Mouse (Mus musculus) Muller cell, postnatal 12 days (primary cell): Measurements from ENCODE around the gene Clec2i.
A peak's percentile ranks its signal among the peaks of the same experiment; 100 is the strongest.
"Not testable (repeated sequence)": the region's sequence is repeated elsewhere in the genome, so short reads cannot be mapped to it uniquely, and the experiment has no call there.

ENCODE experiments used
- DNase-seq: peaks from one replicate; pipeline ENCODE4 v3.0.0-alpha.2; 2015; ENCODE audit errors: inconsistent ontology term

Gene Clec2i

DNA sequence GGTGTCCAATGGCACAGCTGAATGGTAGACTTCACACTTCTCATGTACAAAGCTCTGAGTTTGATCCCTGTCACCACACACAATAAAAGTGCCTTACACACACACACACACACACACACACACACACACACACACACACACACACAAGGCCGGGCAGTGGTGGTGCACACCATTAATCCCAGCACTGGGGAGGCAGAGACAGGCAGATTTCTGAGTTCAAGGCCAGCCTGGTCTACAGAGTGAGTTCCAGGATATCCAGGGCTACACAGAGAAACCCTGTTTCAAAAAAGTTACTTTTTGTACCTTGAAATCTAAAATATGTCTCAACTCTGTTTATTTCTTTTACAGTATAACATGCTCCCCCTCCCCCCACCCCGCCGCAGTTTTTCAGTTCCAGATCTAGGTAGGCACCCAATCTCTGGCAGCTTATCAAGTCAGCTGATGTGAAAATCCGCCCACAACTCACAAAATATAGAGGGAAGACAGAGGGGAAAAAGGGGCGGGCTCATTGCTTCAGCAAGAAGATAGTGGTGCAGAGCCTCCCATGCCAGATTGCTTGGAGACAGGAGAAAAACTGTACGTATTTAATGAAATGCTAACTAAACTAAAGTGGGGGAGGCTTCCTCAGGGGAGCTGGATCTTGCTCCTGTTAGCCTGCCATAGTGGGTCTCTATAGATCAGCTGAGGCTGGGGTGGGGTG, at the start of gene Clec2i:
Gene Clec2i (plus strand): TSS at position 498 of the 700 bp plus-strand sequence.
- not testable (repeated sequence) for DNase-seq

DNA sequence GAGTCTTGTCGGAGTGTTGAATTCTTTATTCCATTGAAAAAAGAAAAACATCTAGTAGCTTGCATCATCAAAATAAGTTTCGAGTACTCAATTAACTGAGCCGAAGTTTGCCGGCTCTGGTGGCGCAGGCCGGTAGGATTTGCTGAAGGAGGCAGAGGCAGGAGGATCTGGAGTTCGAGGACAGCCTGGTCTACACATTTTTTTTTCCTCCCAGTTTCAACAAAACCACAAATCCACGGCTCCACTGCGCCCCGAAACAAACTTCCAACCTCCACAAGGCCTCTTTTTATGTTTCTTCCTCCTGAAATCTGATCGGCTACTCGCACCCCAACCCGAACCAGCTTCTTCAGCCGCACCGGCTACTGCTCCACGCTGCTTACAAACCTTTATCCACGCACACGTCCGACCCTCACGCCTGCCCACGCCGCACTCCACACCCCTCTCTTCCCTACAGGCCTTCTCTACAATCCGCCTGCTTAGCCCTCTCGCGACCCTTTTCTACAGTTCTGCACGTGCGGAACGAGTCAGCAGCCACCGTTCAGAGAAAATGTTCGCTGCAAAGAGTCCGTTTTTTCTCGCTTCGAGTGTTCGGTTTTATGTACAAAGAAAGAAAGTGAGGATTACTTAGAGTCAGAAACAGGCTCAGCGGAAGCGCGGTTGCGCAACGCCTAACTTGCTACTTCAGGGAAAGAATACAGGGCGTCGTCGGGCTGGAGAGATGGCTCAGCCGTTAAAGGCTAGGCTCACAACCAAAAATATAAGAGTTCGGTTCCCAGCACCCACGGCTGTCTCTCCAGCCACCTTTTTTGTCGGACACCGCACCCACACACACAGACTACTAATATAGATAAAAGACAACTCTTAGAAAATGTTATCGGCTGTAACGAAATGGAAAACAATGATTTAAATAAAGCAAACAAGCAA, 48.8 kb upstream of the Clec2i start:
- peak; percentile 90 for DNase-seq

DNA sequence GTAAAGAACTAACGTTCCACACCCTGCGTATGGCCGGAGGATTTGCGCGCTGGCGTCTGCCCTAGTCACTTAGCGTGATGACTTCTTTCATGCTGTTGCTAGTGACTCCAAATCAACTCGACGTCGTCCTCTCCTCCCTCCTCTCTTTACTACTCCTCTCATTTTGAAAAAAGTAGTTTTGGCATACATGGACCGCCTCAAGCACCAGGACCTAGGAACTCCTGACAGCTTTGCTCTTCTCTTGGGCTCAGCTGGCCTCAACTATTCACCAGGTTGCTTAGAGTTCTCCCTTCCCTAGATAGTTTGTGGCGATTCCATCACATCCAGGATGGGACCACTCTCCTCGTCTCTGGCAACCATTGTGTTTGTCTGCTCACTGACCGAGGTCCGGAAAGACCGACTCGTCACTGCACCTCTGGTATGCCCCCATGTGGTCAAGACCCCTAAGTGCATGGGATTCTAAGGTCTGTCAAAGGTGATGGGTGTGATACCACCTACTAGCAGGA, 48.1 kb upstream of the Clec2i start:
- DNase-seq, result peak; percentile 88

DNA sequence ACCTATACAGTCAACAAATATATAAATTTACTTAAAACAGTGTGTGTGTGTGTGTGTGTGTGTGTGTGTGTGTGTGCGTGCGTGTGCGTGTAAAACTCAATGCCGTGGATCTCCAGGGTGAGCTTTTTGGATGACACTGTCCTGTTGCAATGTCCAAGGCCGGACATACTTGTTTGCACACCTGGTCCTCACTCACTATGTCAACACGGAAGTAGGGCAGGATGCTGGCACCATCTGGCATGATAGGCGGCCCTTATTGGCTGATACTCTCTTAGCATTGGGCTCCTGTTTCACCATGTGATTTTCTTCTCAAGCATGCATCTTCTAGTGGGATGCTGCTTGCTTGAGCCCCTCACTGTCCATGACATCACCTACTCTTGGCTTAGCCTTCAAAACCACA, 47.5 kb upstream of the Clec2i start:
- DNase-seq, result no peak

DNA sequence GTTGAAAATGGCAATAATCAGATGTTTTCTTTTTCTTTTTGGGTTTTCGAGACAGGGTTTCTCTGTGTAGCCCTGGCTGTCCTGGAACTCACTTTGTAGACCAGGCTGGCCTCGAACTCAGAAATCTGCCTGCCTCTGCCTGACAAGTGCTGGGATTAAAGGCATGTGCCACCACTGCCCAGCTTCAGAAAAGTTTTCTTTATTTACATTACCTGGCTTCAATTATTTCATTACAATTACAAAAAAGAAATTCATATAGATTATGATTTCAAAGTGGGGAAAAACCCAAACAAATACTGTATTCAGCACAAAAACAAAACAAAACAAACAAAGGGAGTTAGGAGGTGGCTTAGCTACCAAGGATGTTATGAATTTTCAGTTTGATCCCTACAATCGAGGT, 46.7 kb upstream of the Clec2i start:
- not testable (repeated sequence) for DNase-seq

DNA sequence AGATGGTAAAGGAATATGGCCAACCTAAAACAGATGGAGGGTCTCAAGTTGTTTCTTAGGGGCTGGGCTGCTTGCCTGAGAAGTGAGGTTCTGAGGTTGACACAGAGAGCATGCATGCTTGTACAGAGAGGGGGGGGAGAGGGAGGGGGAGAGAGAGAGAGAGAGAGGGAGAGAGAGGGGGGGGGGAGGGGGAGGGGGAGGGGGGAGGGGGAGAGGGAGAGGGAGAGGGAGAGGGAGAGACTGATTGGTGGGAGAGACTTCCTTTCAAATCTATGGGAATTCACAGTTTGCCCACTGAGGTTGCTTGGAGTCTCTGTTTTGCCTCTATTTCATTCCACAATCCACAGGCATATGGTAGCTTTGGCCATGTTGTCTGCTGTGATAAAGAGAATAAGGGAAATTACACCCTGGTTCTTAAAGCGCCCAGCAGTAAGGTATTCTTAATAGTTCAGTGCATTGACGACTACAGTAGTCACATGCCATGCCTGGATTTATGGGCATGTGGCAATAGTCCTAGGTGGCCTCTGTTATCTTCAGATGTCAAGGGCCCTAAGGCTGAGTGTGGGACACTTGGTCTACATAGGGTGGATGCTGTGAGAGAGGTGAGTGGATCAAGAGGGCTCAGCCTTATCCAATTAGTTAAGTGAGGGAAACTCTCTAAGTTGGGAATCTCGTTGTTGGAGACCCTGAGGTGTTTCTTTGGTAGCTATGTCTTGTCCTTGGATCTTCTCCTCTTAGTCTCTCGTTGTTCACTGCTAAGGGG, 45.9 kb upstream of the Clec2i start:
- no peak for DNase-seq

DNA sequence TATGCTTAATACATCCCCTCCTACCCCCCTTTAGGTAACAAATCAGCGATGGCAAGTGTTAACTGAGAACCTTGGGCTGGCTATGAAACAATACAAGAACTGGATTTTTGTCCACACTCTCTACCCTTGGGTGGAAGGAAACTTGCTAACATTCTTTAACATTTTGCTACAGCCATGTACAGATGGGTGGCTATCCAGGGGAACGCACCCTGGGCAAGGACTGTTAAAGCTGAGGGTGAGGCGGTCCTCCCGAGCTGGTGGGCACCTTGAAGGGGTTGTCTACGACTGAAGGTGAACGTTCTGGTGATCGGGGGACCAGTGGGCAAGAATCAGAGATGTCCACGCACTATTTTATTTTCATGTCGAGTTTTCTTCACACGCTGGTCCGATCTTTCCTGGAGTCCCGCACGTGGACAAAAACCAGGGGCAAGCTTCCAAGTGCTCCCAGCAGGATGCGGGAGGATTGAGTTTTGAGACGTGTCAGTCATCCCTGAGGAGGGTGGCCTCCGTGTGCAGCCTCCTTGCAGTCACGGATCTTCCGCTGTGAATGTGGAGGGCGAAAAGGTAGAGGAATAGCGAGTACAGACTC, 44.9 kb upstream of the Clec2i start:
- DNase-seq, result no peak

DNA sequence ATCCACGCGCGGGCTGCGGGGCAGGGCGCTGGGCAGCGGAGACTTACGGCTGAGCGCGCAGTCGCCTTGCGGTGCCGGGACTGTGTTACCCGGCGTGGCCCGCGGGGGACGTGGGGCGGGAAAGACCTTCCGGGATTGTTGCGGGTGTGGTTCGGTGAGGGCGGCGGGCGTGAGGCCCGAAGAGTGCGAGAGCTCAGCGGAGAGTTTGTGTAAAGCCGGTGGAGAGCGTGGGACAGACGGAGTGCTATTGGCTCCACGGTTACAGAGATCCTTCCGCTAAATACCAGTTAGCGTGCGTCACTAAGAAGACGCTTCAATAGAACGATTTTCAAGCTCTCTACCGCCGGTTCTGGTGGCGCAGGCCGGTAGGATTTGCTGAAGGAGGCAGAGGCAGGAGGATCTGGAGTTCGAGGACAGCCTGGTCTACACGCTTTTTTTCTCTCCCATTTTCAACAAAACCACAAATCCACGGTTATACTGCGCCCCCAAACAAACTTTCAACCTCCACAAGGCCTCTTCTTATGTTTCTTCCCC, 44.4 kb upstream of the Clec2i start:
- DNase-seq, result peak; percentile 96

DNA sequence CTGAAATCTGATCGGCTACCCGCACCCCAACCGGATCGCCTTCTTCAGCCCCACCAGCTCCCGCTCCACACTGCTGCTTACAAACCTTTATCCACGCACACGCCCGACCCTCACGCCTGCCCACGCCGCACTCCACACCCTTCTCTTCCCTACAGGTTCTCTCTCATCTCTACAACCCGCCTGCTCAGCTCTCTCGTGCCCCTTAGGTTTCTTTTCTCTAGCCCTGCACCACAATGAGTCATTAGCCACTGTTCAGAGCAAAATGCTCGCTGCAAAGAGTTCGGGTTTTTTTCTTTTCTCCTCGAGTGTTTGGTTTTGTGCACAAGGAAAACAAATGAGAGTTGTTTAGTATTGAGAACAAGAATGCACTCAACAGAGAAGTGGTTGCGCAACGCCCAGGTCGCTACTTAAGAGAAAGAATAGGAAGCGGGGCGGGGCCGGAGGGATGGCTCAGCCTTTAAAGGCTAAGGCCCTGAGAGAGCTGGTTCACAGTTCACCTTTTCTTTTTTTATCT, 43.9 kb upstream of the Clec2i start:
- peak; percentile 81 for DNase-seq

DNA sequence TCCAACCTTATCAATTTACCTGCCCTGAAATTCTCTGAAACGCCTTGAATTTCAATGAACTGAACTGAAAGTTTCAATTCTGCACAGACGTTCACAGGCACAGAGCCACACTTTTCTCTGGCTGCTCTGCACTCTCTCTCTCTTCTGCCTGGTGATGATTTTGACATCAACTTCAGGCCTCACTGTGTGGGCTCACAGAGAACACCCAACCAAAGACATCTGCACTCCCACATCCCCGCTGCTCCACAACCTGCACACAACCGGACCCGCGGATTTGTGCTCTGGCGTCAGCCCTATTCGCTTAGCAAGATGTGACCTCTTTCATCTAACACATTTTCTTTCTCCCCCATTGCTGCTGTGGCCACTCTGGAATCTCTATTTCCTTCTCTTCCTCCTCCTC, 43.3 kb upstream of the Clec2i start:
- DNase-seq, result no peak

DNA sequence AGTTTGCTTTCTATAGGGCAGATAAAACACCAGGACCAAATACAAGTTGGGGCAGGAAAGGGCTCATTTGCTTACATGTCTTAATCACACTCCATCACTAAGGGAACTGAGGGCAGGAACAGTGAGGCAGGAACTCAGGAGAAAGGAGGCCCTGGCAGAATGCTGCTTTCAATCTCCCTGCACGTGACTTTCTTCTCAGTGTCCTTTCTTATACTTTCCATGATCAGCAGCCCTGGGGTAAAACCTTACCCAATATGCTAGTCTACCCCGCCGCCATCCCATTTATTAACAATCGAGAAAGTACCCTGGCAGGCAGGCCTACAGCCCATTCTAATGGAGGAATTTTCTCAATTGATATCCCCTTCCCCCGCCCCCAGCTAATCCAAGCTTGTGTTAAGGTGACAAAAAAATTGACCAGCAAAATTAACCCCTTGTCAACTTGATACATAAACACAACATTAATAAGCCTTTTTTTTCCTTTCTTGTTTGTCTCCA, 42.8 kb upstream of the Clec2i start:
- DNase-seq, result no peak

DNA sequence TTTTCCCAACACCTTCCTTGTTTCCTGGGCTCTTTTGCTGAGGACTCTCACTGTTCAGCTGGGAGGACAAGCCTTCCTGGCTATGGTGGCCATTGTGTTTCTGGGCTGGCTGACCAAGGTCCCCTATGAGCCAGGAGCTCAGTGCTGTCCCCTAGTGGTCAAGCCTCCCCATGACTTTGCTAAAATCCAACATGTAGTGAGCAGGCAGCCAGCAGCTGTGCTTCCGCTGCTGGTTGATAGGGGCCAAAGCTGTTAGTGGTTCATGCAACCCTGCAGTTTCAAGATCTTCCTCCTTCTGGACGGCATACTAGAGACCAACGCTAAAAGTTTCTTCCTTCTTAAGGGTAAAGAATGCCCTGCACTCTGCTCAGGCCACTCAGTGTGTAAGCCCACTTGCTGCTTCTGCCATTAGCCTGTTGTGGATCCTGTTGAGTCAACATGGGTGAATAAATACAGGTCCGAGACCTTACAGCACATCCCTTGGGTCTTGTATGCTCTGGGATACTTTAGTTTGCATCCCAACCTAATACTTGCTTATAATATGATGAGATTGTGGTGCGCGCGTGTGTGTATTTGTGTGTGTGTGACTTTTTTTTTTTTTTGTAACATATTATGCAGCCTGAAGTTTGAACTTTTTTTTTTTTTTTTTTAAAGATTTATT, 41.9 kb upstream of the Clec2i start:
- peak; percentile 70 for DNase-seq

DNA sequence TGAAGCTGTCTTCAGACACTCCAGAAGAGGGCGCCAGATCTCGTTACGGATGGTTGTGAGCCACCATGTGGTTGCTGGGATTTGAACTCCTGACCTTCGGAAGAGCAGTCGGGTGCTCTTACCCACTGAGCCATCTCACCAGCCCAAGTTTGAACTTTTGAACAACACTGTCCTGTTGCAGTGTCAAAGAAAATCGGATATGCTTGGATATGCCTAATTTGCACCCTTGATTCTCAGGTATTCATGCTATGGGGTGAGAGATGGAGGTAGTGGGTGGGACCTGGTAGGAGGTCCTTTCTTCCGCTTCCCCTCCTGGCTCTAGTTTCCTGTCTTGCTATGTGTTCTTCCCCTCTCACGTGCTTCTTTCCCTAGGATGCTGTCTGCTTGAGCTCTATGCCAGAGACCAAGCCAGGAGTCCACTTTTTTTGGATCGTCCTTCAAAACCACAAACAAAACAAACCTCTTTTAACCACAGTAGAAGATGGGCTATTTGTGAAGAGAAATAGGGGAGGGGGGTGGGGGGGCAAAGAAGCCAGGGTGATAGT, 41.3 kb upstream of the Clec2i start:
- no peak for DNase-seq

DNA sequence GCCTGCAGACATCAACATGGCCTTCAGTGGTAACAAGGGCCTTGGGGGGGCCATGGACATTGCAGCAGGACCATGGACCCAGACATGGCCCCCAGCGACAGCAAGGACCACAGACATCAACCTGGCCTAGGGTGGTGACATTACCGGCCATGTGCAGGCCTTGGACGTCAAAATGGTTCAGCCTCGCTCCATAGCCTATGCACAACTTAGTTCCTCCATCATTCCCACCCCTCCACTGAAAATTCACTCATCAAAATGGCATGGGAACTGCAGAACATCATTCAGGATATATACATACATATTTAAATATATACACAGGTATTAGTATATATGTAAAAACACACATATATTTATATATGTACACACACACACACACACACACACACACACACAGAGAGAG, 40.0 kb upstream of the Clec2i start:
- DNase-seq, result no peak

DNA sequence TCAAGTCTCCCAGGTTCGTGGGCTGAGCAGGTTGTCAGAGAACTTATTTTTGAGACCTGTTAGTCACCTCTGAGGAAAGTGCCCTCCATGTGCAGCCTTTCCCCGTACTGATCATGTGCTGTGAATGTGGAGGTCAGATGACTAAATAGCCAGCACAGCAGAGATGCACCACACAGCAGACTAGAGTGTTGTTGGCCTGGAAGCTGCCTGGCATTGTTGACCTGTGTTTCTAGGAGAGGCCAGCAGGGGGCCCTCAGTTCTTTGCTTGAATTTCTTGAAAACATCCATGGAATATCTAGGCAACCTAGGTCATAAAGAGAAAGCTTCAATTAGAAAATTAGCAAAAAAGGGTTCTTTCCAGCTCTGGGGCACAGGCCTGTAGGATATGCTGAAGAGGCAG, 37.5 kb upstream of the Clec2i start:
- peak; percentile 60 for DNase-seq

DNA sequence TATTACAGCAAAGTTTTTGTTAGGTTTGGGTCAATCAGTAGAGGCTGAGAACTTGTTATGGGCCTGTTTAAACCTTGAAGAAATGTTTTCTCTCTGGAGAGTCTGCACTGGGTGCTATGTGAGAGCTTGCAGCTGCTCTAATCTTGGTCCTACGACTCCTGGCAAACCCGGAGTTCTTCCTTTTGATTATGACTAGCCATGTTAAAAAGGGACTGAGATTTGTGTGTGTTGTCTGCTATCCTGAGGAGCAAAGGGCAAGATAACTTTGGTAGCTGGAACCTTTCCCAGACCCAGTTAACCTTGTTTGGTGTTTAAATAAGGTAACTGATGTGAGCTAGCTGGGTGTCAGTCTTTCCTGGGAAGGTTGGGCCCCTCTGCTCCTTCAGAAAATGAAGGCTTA, 36.7 kb upstream of the Clec2i start:
- DNase-seq, result no peak

DNA sequence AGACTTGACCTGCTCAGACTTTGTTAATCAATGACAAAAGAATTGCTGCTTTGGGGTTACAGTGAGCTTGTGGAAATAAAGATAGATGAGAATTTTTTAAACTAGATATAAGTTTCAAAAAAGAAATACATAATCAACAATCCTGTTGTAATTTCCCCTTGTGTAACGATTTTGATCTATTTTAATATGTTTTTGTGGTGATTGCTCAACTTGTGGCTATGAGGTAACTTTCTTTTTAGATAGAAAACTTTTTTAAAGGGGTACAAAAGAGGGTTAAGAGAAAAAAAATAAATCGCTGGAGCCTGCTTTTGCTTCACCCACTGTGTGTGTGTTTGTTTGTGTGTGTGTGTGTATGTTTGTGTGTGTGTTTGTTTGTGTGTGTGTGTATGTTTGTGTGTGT, 36.2 kb upstream of the Clec2i start:
- DNase-seq, result no peak

DNA sequence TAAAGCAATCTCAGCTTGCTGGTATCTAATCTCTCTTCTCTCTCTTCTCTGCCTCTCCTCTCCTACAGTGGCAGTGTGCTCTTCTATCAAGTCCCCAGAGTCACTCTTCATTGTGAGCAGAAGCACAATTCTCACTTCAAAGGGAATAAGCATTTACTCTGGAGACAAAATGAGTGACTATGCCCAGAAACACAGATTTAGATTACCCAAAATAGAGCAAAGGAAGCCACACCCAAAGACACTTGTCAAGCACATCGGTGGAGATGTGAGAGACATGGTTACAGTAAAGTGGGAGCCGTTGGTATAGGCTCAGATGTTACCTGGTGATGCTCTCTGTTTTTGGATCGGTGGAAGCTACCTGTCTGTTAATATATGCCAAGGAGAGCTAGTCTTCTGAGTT, 34.6 kb upstream of the Clec2i start:
- no peak for DNase-seq

DNA sequence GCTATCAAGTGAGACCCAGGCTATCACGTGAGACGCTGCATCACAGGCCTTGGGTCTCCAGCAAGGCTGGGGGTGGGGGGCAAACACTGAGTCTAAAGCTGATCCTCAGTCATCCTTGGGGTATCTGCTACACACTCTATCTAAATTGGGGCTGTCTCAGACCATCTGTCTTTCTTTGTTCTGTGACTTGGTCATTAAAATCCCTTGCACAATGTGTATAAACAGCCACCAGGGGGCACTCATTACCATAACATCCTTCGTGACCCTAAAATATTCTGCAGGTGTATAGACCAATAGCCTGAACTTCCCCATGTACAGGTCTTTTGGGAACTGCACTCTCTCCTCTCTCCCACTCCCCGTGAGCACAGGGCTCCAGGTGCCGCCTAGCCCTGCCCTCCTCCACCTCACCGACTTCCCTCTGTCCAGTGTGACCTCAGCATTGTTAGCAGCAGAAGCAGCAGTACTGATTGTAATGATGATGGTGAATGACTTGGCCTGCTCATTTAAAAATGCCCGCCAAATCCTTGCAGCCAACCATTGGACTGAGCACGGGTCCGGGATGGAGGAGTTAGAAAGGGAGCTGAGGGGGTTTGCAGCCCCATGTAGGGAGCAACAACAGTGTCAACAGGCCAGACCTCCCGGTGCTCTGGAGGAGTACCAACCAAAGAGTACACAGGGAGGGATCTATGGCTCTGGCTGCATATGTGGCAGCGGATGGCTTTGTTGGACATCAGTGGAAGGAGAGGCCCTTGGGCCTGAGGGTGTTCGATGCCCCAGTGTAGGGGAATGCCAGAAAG, 33.2 kb upstream of the Clec2i start:
- DNase-seq, result peak; percentile 50
